Comparison of ENCODE assay signal across 13 mouse cellular contexts in the genomic region with DNA sequence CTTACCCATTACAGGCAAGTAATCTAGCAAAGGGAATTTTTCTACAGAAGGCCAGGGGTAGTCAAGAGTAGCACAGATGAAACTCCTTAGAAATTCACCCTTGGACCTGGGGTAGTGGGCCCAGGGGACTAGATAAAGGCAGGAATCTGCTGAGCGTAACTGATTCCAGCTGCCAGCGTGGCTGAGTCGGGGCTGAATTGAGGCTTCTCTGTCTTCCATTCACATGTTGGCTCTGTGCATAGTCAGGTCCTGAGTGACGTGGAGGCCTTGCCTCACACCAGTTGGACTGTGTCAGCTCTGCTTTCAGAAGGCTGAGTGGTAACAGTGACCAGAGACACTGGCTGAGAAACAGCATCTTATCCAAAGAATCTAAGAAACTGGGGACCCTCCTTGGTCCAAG. TPM values are rescaled to one million over a fixed set of nuclear protein-coding genes. Genes with fewer than 3 reads are reported as not detected.
DNase-seq lines count a peak whose midpoint lies in the region; ATAC-seq lines count a peak whose summit lies in the region.
"Had no signal": no experiment of that assay in that cellular context is flagged by ENCODE, and none has a peak within 500 bp of the region (broad histone marks: within the 10 kb centered on the region; RNA-seq: fewer than 3 reads in every experiment).

No protein-coding gene starts in this region.

- H3K9ac ChIP-seq in hindbrain, embryonic 13.5 days, result no peak overlapping the region
- peak overlapping the region; percentile 47; the same call in 1 of the 2 replicates for H3K9ac ChIP-seq in heart, embryonic 14.5 days (ENCODE audit: low read length)
- H3K9ac ChIP-seq in neural tube, embryonic 14.5 days (replicated peaks; ENCODE audit: low read depth, low read length), result no peak overlapping the region
- H3K9ac ChIP-seq: embryonic facial prominence, embryonic 15.5 days; liver, embryonic 14.5 days had no signal

- ATAC-seq in hindbrain, embryonic 13.5 days (ENCODE audit: low FRiP score), result no peak
- no peak for ATAC-seq in heart, embryonic 14.5 days (ENCODE audit: insufficient number of reproducible peaks, insufficient read depth, low FRiP score, low read depth)
- peak; percentile 17; the same call in 1 of the 2 replicates for ATAC-seq in neural tube, embryonic 14.5 days (ENCODE audit: low read depth)
- ATAC-seq: forebrain, embryonic 16.5 days had no signal

- H3K9me3 ChIP-seq in hindbrain, embryonic 10.5 days, result no peaks in the 10 kb centered on the region
- H3K9me3 ChIP-seq in hindbrain, embryonic 13.5 days, result no peaks in the 10 kb centered on the region
- H3K9me3 ChIP-seq in heart, embryonic 14.5 days (ENCODE audit: control insufficient read depth, low read length), result no peaks in the 10 kb centered on the region
- H3K9me3 ChIP-seq in neural tube, embryonic 14.5 days (ENCODE audit: control insufficient read depth, low read length), result no peaks in the 10 kb centered on the region
- H3K9me3 ChIP-seq: embryonic facial prominence, embryonic 15.5 days had no signal

- H3K4me1 ChIP-seq in hindbrain, embryonic 10.5 days (replicated peaks), result peaks cover 16% of the 10 kb centered on the region; the same call in 1 of the 2 replicates
- peaks cover 10% of the 10 kb centered on the region; the same call in 1 of the 2 replicates for H3K4me1 ChIP-seq in hindbrain, embryonic 13.5 days (replicated peaks)
- peaks cover 57 to 89% of the 10 kb centered on the region in 2 experiments for H3K4me1 ChIP-seq in heart, embryonic 14.5 days (ENCODE audit: control insufficient read depth in 2 of 2, insufficient read depth in 2 of 2, low read length in 2 of 2)
- H3K4me1 ChIP-seq in neural tube, embryonic 14.5 days (ENCODE audit: control insufficient read depth, insufficient read depth, low read length), result no peaks in the 10 kb centered on the region
- H3K4me1 ChIP-seq: megakaryocyte, embryonic 14.5 days had no signal

- DNase-seq in hindbrain, embryonic 10.5 days (ENCODE audit: low spot score), result peak; percentile 36
- DNase-seq in lung, postnatal 36 days, result peak; percentile 33
- no peak for DNase-seq in lung, adult 18-20 months
- DNase-seq in liver, result no peak
- no peak for DNase-seq in cerebellum, adult 8-10 months
- DNase-seq: cerebellum, adult 18-20 months had no signal

- H3K36me3 ChIP-seq in hindbrain, embryonic 10.5 days, result no peaks in the 10 kb centered on the region
- no peaks in the 10 kb centered on the region for H3K36me3 ChIP-seq in hindbrain, embryonic 13.5 days
- no peaks in the 10 kb centered on the region for H3K36me3 ChIP-seq in heart, embryonic 14.5 days (ENCODE audit: control insufficient read depth, insufficient read depth, low read length)
- H3K36me3 ChIP-seq in neural tube, embryonic 14.5 days (ENCODE audit: control insufficient read depth, insufficient read depth, low read length), result no peaks in the 10 kb centered on the region
- H3K36me3 ChIP-seq: embryonic facial prominence, embryonic 15.5 days had no signal

- H3K4me3 ChIP-seq in hindbrain, embryonic 10.5 days, result no peak overlapping the region
- no peak overlapping the region for H3K4me3 ChIP-seq in hindbrain, embryonic 13.5 days
- H3K4me3 ChIP-seq in heart, embryonic 14.5 days (ENCODE audit: control insufficient read depth in 1 of 2, insufficient read depth in 1 of 2, low read depth in 1 of 2, low read length in 2 of 2), result no peak overlapping the region
- H3K4me3 ChIP-seq in neural tube, embryonic 14.5 days (ENCODE audit: low read depth, low read length), result no peak overlapping the region
- H3K4me3 ChIP-seq: embryonic facial prominence, embryonic 15.5 days; megakaryocyte, embryonic 14.5 days had no signal

- no peaks in the 10 kb centered on the region for H3K27me3 ChIP-seq in hindbrain, embryonic 10.5 days (ENCODE audit: insufficient read depth, poor library complexity, severe bottlenecking)
- no peaks in the 10 kb centered on the region for H3K27me3 ChIP-seq in hindbrain, embryonic 13.5 days
- no peaks in the 10 kb centered on the region for H3K27me3 ChIP-seq in heart, embryonic 14.5 days (ENCODE audit: control insufficient read depth, insufficient read depth, low read length)
- H3K27me3 ChIP-seq in neural tube, embryonic 14.5 days (ENCODE audit: control insufficient read depth, insufficient read depth, low read length), result no peaks in the 10 kb centered on the region
- H3K27me3 ChIP-seq: embryonic facial prominence, embryonic 15.5 days; megakaryocyte, embryonic 14.5 days had no signal

- H3K27ac ChIP-seq in hindbrain, embryonic 10.5 days, result peak overlapping the region; percentile 23; the same call in 1 of the 2 replicates
- no peak overlapping the region for H3K27ac ChIP-seq in hindbrain, embryonic 13.5 days
- H3K27ac ChIP-seq in heart, embryonic 14.5 days (replicated peaks in 1 of 2; ENCODE audit: control insufficient read depth in 1 of 2, insufficient read depth in 1 of 2, low read depth in 2 of 2, low read length in 2 of 2), result 0 out of 4 replicates have a peak overlapping the region, but pooled peaks of 1 of the 2 experiments have one; percentile 12
- H3K27ac ChIP-seq in neural tube, embryonic 14.5 days (ENCODE audit: low read depth, low read length), result no peak overlapping the region
- H3K27ac ChIP-seq: embryonic facial prominence, embryonic 15.5 days; liver, embryonic 14.5 days had no signal

- H3K4me2 ChIP-seq in hindbrain, embryonic 13.5 days, result no peak overlapping the region
- H3K4me2 ChIP-seq in heart, embryonic 14.5 days (ENCODE audit: low read length), result no peak overlapping the region
- no peak overlapping the region for H3K4me2 ChIP-seq in neural tube, embryonic 14.5 days (ENCODE audit: low read depth, low read length)
- H3K4me2 ChIP-seq: embryonic facial prominence, embryonic 15.5 days had no signal

- WGBS in hindbrain, embryonic 10.5 days, result 37% methylated on average over 4 of the region's 4 CpGs
- 32% methylated on average over 4 of the region's 4 CpGs for WGBS in hindbrain, embryonic 13.5 days
- 24% methylated on average over 4 of the region's 4 CpGs for WGBS in heart, embryonic 14.5 days
- WGBS in neural tube, embryonic 14.5 days, result 47% methylated on average over 4 of the region's 4 CpGs

RNA-seq across cellular contexts. Expression of a gene that starts 36.6 kb away (rescaled TPM):
- polyA plus RNA-seq in hindbrain, embryonic 10.5 days (2016; fragmentation: Nextera tagmentation; extraction: Ambion mirVana), result 10.2 and 12.4 TPM in 2 replicates
- 7.0 and 8.0 TPM in 2 replicates for polyA plus RNA-seq in hindbrain, embryonic 13.5 days (2015; fragmentation: Nextera tagmentation; extraction: Ambion mirVana)
- polyA plus RNA-seq in heart, embryonic 14.5 days (2014; fragmentation: Nextera tagmentation; extraction: Ambion mirVana), result 20.8 and 25.6 TPM in 2 replicates
- polyA plus RNA-seq in neural tube, embryonic 14.5 days (2014; fragmentation: Nextera tagmentation; extraction: Ambion mirVana), result 11.0 and 19.3 TPM in 2 replicates

Comparison
In these comparisons a context has a peak if more than half of its experiments do, and no peak if none do; other contexts are left out.
1. DNase-seq: peak in hindbrain, embryonic 10.5 days (single experiment) and lung, postnatal 36 days (single experiment); none in lung, adult 18-20 months (0 of 2), liver (single experiment) and cerebellum, adult 8-10 months (single experiment).